13 mouse cellular contexts compared by ENCODE assay signal in genomic region chr4:88878772-88879171, GRCm38 (mm10). TPM values are rescaled to one million over a fixed set of nuclear protein-coding genes. Genes with fewer than 3 reads are reported as not detected.
"Had no signal": no experiment of that assay in that cellular context is flagged by ENCODE, and none has a peak within 500 bp of the region (broad histone marks: within the 10 kb centered on the region; RNA-seq: fewer than 3 reads in every experiment).

No protein-coding gene starts in this region.

- H3K4me3 ChIP-seq: layer of hippocampus, adult 2 months; limb, embryonic 13.5 days; lung, embryonic 15.5 days; midbrain, embryonic 12.5 days; neural tube, embryonic 13.5 days; stomach, embryonic 15.5 days had no signal

- H3K27ac ChIP-seq: layer of hippocampus, adult 2 months; limb, embryonic 13.5 days; lung, embryonic 15.5 days; midbrain, embryonic 12.5 days; neural tube, embryonic 13.5 days; stomach, embryonic 15.5 days had no signal

- H3K9me3 ChIP-seq: limb, embryonic 13.5 days; lung, embryonic 15.5 days; midbrain, embryonic 12.5 days; neural tube, embryonic 13.5 days; stomach, embryonic 15.5 days had no signal

- ATAC-seq: midbrain, embryonic 16.5 days had no signal

- DNase-seq: right cerebral cortex, postnatal 4 days had no signal

- H3K4me1 ChIP-seq: limb, embryonic 13.5 days; lung, embryonic 15.5 days; midbrain, embryonic 12.5 days; neural tube, embryonic 13.5 days had no signal

- H3K9ac ChIP-seq: limb, embryonic 13.5 days; lung, embryonic 15.5 days; midbrain, embryonic 12.5 days; neural tube, embryonic 13.5 days; stomach, embryonic 15.5 days had no signal

- H3K36me3 ChIP-seq: limb, embryonic 13.5 days; lung, embryonic 15.5 days; midbrain, embryonic 12.5 days; neural tube, embryonic 13.5 days; stomach, embryonic 15.5 days had no signal

- H3K4me2 ChIP-seq: limb, embryonic 13.5 days; lung, embryonic 15.5 days; midbrain, embryonic 12.5 days; neural tube, embryonic 13.5 days; stomach, embryonic 15.5 days had no signal

- H3K27me3 ChIP-seq: limb, embryonic 13.5 days; lung, embryonic 15.5 days; midbrain, embryonic 12.5 days; neural tube, embryonic 13.5 days; stomach, embryonic 15.5 days had no signal

RNA-seq across cellular contexts. Expression of gene Ifne, which starts 1.2 kb away (rescaled TPM):
- polyA plus RNA-seq: kidney, embryonic 16.5 days; limb, embryonic 13.5 days; liver, embryonic 16.5 days; lung, embryonic 15.5 days; midbrain, embryonic 12.5 days; midbrain, embryonic 16.5 days; neural tube, embryonic 13.5 days; spleen, adult 2 months; stomach, embryonic 15.5 days; testis, adult 2 months; thymus, postnatal 0 days had no signal

RNA-seq across cellular contexts. Expression of gene Ifna1, which starts 28.9 kb away (rescaled TPM):
- polyA plus RNA-seq: kidney, embryonic 16.5 days; limb, embryonic 13.5 days; liver, embryonic 16.5 days; lung, embryonic 15.5 days; midbrain, embryonic 12.5 days; midbrain, embryonic 16.5 days; neural tube, embryonic 13.5 days; spleen, adult 2 months; stomach, embryonic 15.5 days; testis, adult 2 months; thymus, postnatal 0 days had no signal

RNA-seq across cellular contexts. Expression of gene Ifna4, which starts 37.1 kb away (rescaled TPM):
- polyA plus RNA-seq: kidney, embryonic 16.5 days; limb, embryonic 13.5 days; liver, embryonic 16.5 days; lung, embryonic 15.5 days; midbrain, embryonic 12.5 days; midbrain, embryonic 16.5 days; neural tube, embryonic 13.5 days; spleen, adult 2 months; stomach, embryonic 15.5 days; testis, adult 2 months; thymus, postnatal 0 days had no signal

RNA-seq across cellular contexts. Expression of gene Ifna5, which starts 43.4 kb away (rescaled TPM):
- polyA plus RNA-seq: kidney, embryonic 16.5 days; limb, embryonic 13.5 days; liver, embryonic 16.5 days; lung, embryonic 15.5 days; midbrain, embryonic 12.5 days; midbrain, embryonic 16.5 days; neural tube, embryonic 13.5 days; spleen, adult 2 months; stomach, embryonic 15.5 days; testis, adult 2 months; thymus, postnatal 0 days had no signal

RNA-seq across cellular contexts. Expression of gene Ifna6, which starts 51.6 kb away (rescaled TPM):
- polyA plus RNA-seq: kidney, embryonic 16.5 days; limb, embryonic 13.5 days; liver, embryonic 16.5 days; lung, embryonic 15.5 days; midbrain, embryonic 12.5 days; midbrain, embryonic 16.5 days; neural tube, embryonic 13.5 days; spleen, adult 2 months; stomach, embryonic 15.5 days; testis, adult 2 months; thymus, postnatal 0 days had no signal
